In the genomic region with DNA sequence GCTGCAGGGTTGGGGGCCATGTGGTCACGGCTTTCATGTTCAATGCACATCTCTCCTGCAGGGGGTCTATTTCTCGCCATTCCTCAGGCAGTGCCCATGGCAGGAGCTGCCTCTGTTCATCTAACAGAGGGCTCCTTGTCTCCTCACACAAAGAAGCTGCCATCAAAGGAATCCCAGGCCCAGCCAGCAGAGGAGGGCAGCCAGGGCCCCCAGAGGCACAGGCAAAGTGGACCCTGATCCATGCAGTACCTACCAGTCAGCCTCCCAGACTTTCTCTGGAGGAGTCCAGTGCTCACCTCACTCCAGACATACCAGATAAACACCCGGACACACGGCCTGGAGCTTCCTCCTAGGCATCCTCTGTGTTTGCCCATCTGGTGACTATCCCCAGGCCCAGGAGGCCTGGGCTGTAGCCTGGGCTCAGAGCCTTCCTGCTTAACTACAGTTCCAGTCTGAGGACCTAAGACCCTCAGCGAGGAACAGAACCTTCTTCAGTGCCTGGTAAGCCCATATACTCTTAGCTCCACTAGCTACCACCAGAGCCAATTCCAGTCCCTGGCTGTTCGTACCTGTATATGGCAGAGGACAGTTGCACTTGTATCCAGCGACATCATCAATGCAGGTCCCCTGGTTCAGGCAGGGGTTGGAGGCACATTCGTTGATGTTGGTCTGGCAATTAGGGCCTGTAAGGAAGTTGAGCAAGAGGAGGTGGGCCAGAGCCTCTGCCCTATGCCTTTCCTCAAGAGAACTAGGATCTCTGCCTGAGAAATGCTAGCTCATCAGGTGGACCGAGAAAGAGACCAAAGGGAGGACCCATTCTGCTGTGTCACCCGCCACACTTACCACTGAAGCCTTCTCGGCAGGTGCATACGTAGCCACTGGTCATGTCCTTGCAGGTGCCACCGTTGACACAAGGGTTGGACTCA, we compare ENCODE assay signal across 8 mouse cellular contexts. TPM values are rescaled to one million over a fixed set of nuclear protein-coding genes. Genes with fewer than 3 reads are reported as not detected.
DNase-seq lines count a peak whose midpoint lies in the region; ATAC-seq and TF ChIP-seq lines count a peak whose summit lies in the region.

No protein-coding gene starts in this region.

- 0 out of 2 replicates have a peak, but pooled peaks have one; percentile 12 for TF ChIP-seq CTCF in lung, postnatal 0 days (IDR thresholded peaks at IDR 0.05)
- no peak for TF ChIP-seq CTCF in liver, embryonic 14.5 days (IDR thresholded peaks at IDR 0.05; ENCODE audit: low read depth)

- no peaks in the 10 kb centered on the region for H3K9me3 ChIP-seq in lung, postnatal 0 days (ENCODE audit: low read length)
- H3K9me3 ChIP-seq in forebrain, embryonic 16.5 days (ENCODE audit: control insufficient read depth, low read length): no peaks in the 10 kb centered on the region
- H3K9me3 ChIP-seq in liver, embryonic 14.5 days (ENCODE audit: control insufficient read depth, low read length): no peaks in the 10 kb centered on the region
- H3K9me3 ChIP-seq in stomach, embryonic 15.5 days: no peaks in the 10 kb centered on the region

- no peak overlapping the region for H3K9ac ChIP-seq in lung, postnatal 0 days (replicated peaks; ENCODE audit: low read depth)
- no peak overlapping the region for H3K9ac ChIP-seq in forebrain, embryonic 16.5 days (replicated peaks; ENCODE audit: low read depth, low read length)
- H3K9ac ChIP-seq in liver, embryonic 14.5 days (replicated peaks): no peak overlapping the region
- H3K9ac ChIP-seq in stomach, embryonic 15.5 days: no peak overlapping the region

- peak; percentile 18; the same call in 1 of the 2 replicates for ATAC-seq in lung, postnatal 0 days
- peak; percentile 54 for ATAC-seq in forebrain, embryonic 16.5 days
- no peak for ATAC-seq in liver, embryonic 14.5 days (ENCODE audit: insufficient read depth)
- ATAC-seq in stomach, embryonic 15.5 days (ENCODE audit: insufficient read depth, low FRiP score, low read depth): no peak

- no peak overlapping the region for H3K4me2 ChIP-seq in lung, postnatal 0 days (replicated peaks; ENCODE audit: low read depth, low read length)
- H3K4me2 ChIP-seq in forebrain, embryonic 16.5 days (ENCODE audit: low read length): no peak overlapping the region
- H3K4me2 ChIP-seq in liver, embryonic 14.5 days (ENCODE audit: low read depth): peak overlapping the region; percentile 9; the same call in 1 of the 2 replicates
- no peak overlapping the region for H3K4me2 ChIP-seq in stomach, embryonic 15.5 days

- no peak overlapping the region for H3K4me3 ChIP-seq in lung, postnatal 0 days (ENCODE audit: low read depth, low read length)
- H3K4me3 ChIP-seq in forebrain, embryonic 16.5 days (replicated peaks; ENCODE audit: low read length): no peak overlapping the region
- H3K4me3 ChIP-seq in liver, embryonic 14.5 days (ENCODE audit: insufficient read depth in 1 of 2, low read depth in 2 of 2, low read length in 2 of 2): no peak overlapping the region
- no peak overlapping the region for H3K4me3 ChIP-seq in stomach, embryonic 15.5 days (replicated peaks)

- peak overlapping the region; percentile 74 for H3K27ac ChIP-seq in lung, postnatal 0 days (ENCODE audit: low read length)
- peak overlapping the region; percentile 58 for H3K27ac ChIP-seq in forebrain, embryonic 16.5 days (ENCODE audit: low read length)
- H3K27ac ChIP-seq in liver, embryonic 14.5 days: no peak overlapping the region
- peak overlapping the region; percentile 64 for H3K27ac ChIP-seq in stomach, embryonic 15.5 days

- WGBS in lung, postnatal 0 days: 62% methylated on average over 13 of the region's 13 CpGs
- WGBS in forebrain, embryonic 16.5 days: 59% methylated on average over 13 of the region's 13 CpGs
- WGBS in liver, embryonic 14.5 days (ENCODE audit: insufficient replicate concordance): 51% methylated on average over 13 of the region's 13 CpGs
- 72% methylated on average over 13 of the region's 13 CpGs for WGBS in stomach, embryonic 15.5 days

- TF ChIP-seq EP300 in lung, postnatal 0 days (IDR thresholded peaks at IDR 0.05): no peak
- TF ChIP-seq EP300 in liver, embryonic 14.5 days (IDR thresholded peaks at IDR 0.05; ENCODE audit: low read depth): no peak

- H3K27me3 ChIP-seq in lung, postnatal 0 days (replicated peaks; ENCODE audit: insufficient read depth, low read length): no peaks in the 10 kb centered on the region
- no peaks in the 10 kb centered on the region for H3K27me3 ChIP-seq in forebrain, embryonic 16.5 days (replicated peaks; ENCODE audit: control insufficient read depth, insufficient read depth, low read length)
- H3K27me3 ChIP-seq in liver, embryonic 14.5 days (ENCODE audit: control insufficient read depth, insufficient read depth, low read length): no peaks in the 10 kb centered on the region
- no peaks in the 10 kb centered on the region for H3K27me3 ChIP-seq in stomach, embryonic 15.5 days (replicated peaks)

- peak; percentile 33 for DNase-seq in lung, postnatal 0 days (ENCODE audit: low spot score)
- DNase-seq in lung, postnatal 10 days: no peak
- DNase-seq in liver, embryonic 14.5 days (ENCODE audit: low read depth in 3 of 3, low spot score in 3 of 3): no peak
- DNase-seq in thymus, postnatal 10 days (ENCODE audit: low spot score in 2 of 2): no peak
- no peak for DNase-seq in right cerebral cortex, postnatal 25 days
- DNase-seq in layer of hippocampus, adult 8-10 months (ENCODE audit: low spot score in 2 of 2): no peak

- peaks cover 71% of the 10 kb centered on the region for H3K36me3 ChIP-seq in lung, postnatal 0 days (ENCODE audit: insufficient read depth, low read length)
- peaks cover 3% of the 10 kb centered on the region; the same call in 1 of the 2 replicates for H3K36me3 ChIP-seq in forebrain, embryonic 16.5 days (ENCODE audit: control insufficient read depth, insufficient read depth)
- H3K36me3 ChIP-seq in liver, embryonic 14.5 days (replicated peaks; ENCODE audit: control insufficient read depth, insufficient read depth, low read depth): no peaks in the 10 kb centered on the region
- H3K36me3 ChIP-seq in stomach, embryonic 15.5 days: peaks cover 74% of the 10 kb centered on the region

- no peaks in the 10 kb centered on the region for H3K4me1 ChIP-seq in lung, postnatal 0 days (ENCODE audit: insufficient read depth, low read depth, low read length)
- peaks cover 24% of the 10 kb centered on the region for H3K4me1 ChIP-seq in forebrain, embryonic 16.5 days (replicated peaks; ENCODE audit: control insufficient read depth, insufficient read depth, low read length)
- H3K4me1 ChIP-seq in liver, embryonic 14.5 days (replicated peaks; ENCODE audit: control insufficient read depth in 2 of 2, insufficient read depth in 2 of 2, low read length in 1 of 2): peaks cover 0 to 3% of the 10 kb centered on the region in 2 experiments; a peak in 1 of 4 replicates
- H3K4me1 ChIP-seq in stomach, embryonic 15.5 days: no peaks in the 10 kb centered on the region

RNA-seq across cellular contexts. Expression of a gene that starts 30.8 kb away (rescaled TPM):
- 10.2 and 13.1 TPM in 2 replicates for polyA plus RNA-seq in lung, postnatal 0 days (2015; fragmentation: Nextera tagmentation; extraction: Ambion mirVana)
- polyA plus RNA-seq in forebrain, embryonic 16.5 days (2015; fragmentation: Nextera tagmentation; extraction: Ambion mirVana): 21.5 and 23.1 TPM in 2 replicates
- 9.4 and 10.5 TPM in 2 replicates for polyA plus RNA-seq in liver, embryonic 14.5 days (2012; rRNA removed)
- polyA plus RNA-seq in liver, embryonic 14.5 days (2014; fragmentation: Nextera tagmentation; extraction: Ambion mirVana): 9.3 and 10.7 TPM in 2 replicates
- 22.3 and 24.0 TPM in 2 replicates for polyA plus RNA-seq in stomach, embryonic 15.5 days (2015; fragmentation: Nextera tagmentation; extraction: Ambion mirVana)
- 10 to 100 TPM; 48.2 to 56.5 (median 54.5) TPM for total RNA-seq in layer of hippocampus, adult 8-10 months (2022)

RNA-seq across cellular contexts. Expression of a gene that starts 40.7 kb away (rescaled TPM):
- 11.8 and 14.7 TPM in 2 replicates for polyA plus RNA-seq in lung, postnatal 0 days (2015; fragmentation: Nextera tagmentation; extraction: Ambion mirVana)
- polyA plus RNA-seq in forebrain, embryonic 16.5 days (2015; fragmentation: Nextera tagmentation; extraction: Ambion mirVana): 20.2 and 23.6 TPM in 2 replicates
- 1.7 and 1.8 TPM in 2 replicates for polyA plus RNA-seq in liver, embryonic 14.5 days (2012; rRNA removed)
- polyA plus RNA-seq in liver, embryonic 14.5 days (2014; fragmentation: Nextera tagmentation; extraction: Ambion mirVana): 2.1 and 2.3 TPM in 2 replicates
- 16.1 and 17.9 TPM in 2 replicates for polyA plus RNA-seq in stomach, embryonic 15.5 days (2015; fragmentation: Nextera tagmentation; extraction: Ambion mirVana)
- 10 to 100 TPM; 31.0 to 36.2 (median 34.2) TPM for total RNA-seq in layer of hippocampus, adult 8-10 months (2022)

Comparison
In these comparisons a context has a peak if more than half of its experiments do, and no peak if none do; other contexts are left out.
1. ATAC-seq: peak in lung, postnatal 0 days (single experiment) and forebrain, embryonic 16.5 days (single experiment); none in liver, embryonic 14.5 days (single experiment) and stomach, embryonic 15.5 days (single experiment).